Mouse (Mus musculus) cerebellum, adult 2 months (tissue): ENCODE measurements around the gene Stard3nl. TPM values are rescaled to one million over a fixed set of nuclear protein-coding genes. Genes with fewer than 3 reads are reported as not detected.

Source experiments
- DNase-seq, 2 experiments: peaks; one replicate each; pipeline ENCODE4 v3.0.0; 2021
- H3K27ac ChIP-seq: fragments of 200-500 bp; 2 replicates; pipeline ENCODE4 v1.5.1; 2012; ENCODE audit warnings: low read length, control low read depth, inconsistent platforms; ENCODE audit not compliant: insufficient read depth
- H3K27me3 ChIP-seq: fragments of 200-500 bp; 2 replicates; pipeline ENCODE4 v1.6.1; 2012; ENCODE audit warnings: inconsistent platforms, mild to moderate bottlenecking, low read length, moderate library complexity; ENCODE audit not compliant: control insufficient read depth, insufficient read depth
- H3K4me1 ChIP-seq: fragments of 200-500 bp; 2 replicates; pipeline ENCODE4 v1.6.1; 2011; ENCODE audit warnings: low read length; ENCODE audit not compliant: control insufficient read depth, insufficient read depth
- H3K4me3 ChIP-seq: fragments of 200-500 bp; replicated peaks from 2 replicates; pipeline ENCODE3; 2011; ENCODE audit warnings: mild to moderate bottlenecking, low read depth, low read length, control low read depth; ENCODE audit not compliant: insufficient read depth
- CTCF ChIP-seq: fragments of 200-500 bp; IDR thresholded peaks from 2 replicates; pipeline ENCODE4 v1.5.1; 2011; ENCODE audit warnings: low read depth, mild to moderate bottlenecking, control low read depth, low read length, moderate library complexity, borderline replicate concordance; ENCODE audit not compliant: insufficient read depth
- POLR2A ChIP-seq: fragments of 200-500 bp; IDR thresholded peaks from 2 replicates; pipeline ENCODE4 v1.6.1; 2011; ENCODE audit warnings: low read length, control low read depth, borderline replicate concordance; ENCODE audit not compliant: insufficient read depth
- WGBS: fragments of 180-500 bp; shearing (Covaris S2); methylation state at CpG from one replicate; pipeline ENCODE4 v1.1.7; 2018; 5-methylcytosine and 5-hydroxymethylcytosine counted together
- polyA plus RNA-seq: library from polyadenylated mRNA; depleted of rRNA; stranded (reverse); fragments of >200 nt; gene quantifications from 2 replicates; pipeline ENCODE4 v1.2.3, GENCODE M21; 2012

Stard3nl gene
- polyA plus RNA-seq, 1 experiment = 86.2 TPM

DNA sequence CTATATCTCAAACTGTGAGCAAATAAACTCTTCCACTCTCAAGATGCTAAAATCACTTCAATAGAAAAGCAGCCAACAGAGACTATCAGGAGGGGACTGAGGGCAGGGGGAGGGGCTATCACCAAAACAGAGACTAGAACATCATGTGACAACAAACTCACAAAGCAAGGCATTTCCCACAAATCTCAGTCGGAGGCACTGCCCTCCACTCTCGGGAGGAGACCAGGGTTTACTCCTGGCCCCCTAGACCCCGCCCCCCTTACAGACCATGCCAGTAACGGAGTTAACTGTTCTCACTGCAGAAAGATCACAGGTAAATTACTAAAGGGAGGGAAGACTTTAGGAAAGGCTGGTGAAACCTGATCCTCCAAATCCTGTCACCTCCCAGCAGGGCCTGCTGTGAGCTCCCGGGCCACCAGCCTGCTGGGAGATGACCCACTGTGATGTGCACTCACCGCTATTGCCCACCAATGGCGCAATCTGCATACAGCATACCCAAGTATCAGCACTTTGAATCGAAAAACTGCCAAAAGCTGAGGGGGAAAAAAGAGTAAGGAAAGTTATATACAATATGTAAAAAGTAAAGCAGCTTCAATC, 23.4 kb downstream of the Stard3nl start:
- no peaks in the 10 kb centered on the region for H3K27me3 ChIP-seq
- H3K27ac ChIP-seq = no peak overlapping the region
- TF ChIP-seq POLR2A (no peak), CTCF (no peak)
- WGBS = 49% methylated on average over 8 of the region's 8 CpGs
- no peak for DNase-seq
- H3K4me1 ChIP-seq = peaks cover 15% of the 10 kb centered on the region
- H3K4me3 ChIP-seq = no peak overlapping the region

DNA sequence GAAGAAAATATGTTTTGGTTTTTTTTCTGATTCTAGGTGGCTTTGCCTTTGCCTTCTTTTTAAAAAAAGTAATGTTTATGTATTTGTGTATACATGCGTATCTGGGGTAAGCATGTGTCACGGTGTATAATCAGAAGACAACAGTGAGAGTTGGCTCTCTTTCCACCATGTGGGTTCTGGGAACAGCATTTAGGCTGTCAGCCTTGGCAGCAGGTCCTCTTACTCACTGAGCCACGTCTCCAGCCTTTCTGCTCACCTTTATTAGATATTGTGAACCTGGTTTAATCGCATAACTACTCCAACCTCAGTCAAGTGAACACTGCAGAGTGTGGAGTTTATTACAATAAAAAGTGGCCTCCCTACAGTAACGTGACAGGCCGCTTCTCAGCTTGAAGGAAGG, 26.8 kb downstream of the Stard3nl start:
- Histone ChIP-seq H3K27ac (no peak overlapping the region), H3K4me3 (no peak overlapping the region), H3K4me1 (peaks cover 33% of the 10 kb centered on the region), H3K27me3 (no peaks in the 10 kb centered on the region)
- DNase-seq = peak in 1 of 2 experiments; percentile 78
- WGBS = 23% methylated on average over 6 of the region's 6 CpGs
- TF ChIP-seq POLR2A (no peak), CTCF (no peak)

DNA sequence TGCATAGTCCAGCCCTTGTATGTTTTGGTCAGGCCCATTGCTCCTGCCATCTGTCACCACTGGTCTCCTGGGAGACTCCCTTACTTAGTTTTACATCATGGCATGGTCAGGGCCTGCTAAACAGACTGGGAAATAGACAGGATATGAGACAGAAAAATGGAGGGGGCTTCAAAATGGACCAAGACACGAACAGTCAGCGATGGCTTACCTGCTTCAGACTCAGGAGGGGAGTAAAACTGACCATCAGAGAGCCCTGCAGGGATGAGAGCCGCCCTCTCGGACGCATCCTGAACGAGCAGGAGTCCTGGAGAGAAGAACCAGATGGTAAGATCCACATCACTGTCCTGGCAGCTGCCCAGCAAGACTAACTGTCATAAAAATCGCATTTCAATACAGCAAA, 28.1 kb downstream of the Stard3nl start:
- Histone ChIP-seq H3K27ac (peak overlapping the region; percentile 19), H3K4me1 (peaks cover 34% of the 10 kb centered on the region), H3K4me3 (no peak overlapping the region), H3K27me3 (no peaks in the 10 kb centered on the region)
- DNase-seq = peak; percentile 75 to 79
- WGBS = 11% methylated on average over 7 of the region's 7 CpGs
- TF ChIP-seq POLR2A (no peak), CTCF (no peak)

DNA sequence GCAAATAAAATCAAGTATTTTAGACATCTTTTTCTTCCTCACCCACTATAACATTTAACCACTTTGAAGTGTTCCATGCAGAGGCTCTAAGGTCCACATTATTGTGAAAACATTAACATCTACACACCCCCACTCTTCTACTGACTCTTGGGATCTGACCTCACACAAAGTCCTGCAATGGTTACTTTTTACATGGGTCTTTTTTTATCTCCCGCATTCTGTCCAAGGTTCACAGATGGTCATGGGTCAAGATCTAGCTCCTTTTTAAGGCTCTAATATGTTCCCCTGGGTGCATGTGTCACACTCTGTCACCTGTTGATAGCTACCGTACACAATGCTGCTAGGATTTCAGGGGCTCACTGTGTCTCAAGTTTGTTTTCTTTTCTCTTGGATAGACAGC, 28.7 kb downstream of the Stard3nl start:
- Histone ChIP-seq H3K27ac (peak overlapping the region; percentile 24; the same call in 1 of the 2 replicates), H3K4me3 (no peak overlapping the region), H3K27me3 (no peaks in the 10 kb centered on the region), H3K4me1 (peaks cover 39% of the 10 kb centered on the region)
- TF ChIP-seq CTCF = no peak
- TF ChIP-seq POLR2A = no peak
- WGBS = 38% methylated on average over 2 of the region's 2 CpGs
- DNase-seq = no peak

DNA sequence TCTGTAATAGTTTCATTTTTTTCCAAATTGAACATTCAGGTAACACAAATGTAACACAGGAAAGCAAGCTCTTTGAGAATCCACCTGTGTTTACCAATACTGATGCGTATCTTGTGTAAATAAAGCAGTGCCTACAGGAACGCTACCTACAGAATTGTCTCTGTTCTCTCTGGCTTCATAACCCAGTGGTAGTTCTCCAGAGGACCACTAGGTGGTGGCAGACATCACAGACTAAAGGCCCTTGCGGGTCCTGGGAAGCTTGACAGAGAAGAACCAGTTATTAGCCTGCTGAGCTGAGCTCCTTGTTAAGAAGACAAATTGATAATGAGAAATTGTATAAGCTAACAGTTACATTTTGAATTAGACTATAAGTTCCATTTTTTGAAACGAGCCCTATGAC, 30.0 kb downstream of the Stard3nl start:
- Histone ChIP-seq H3K27me3 (no peaks in the 10 kb centered on the region), H3K27ac (no peak overlapping the region), H3K4me3 (no peak overlapping the region), H3K4me1 (peaks cover 36% of the 10 kb centered on the region)
- TF ChIP-seq CTCF (peak; percentile 89), POLR2A (no peak)
- peak; percentile 77 to 80 for DNase-seq
- WGBS = 21% methylated on average over 4 of the region's 4 CpGs

DNA sequence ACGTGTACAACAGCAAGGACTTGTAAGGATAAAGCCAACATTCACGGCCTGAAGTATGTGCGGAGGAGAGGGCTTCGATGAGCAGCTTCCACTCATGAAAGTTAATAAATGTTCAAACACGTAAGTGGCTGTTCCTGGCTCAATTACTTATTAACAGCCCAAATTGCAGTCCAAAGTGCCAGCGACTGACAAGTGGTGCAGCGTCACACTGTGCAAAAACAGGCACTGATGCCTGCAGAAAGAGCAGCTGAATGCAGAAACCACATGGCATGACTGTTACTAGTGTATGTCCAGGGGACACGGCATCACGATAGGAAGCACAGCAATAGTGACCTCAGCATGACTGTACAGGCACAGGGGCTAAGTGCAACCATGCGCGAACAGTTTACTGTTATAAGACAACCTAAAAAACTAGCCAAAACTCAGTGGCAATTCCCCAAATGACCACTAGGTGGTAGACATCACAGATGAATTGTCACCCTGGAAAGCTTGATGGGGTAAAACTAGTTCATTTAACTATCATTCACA, 31.3 kb downstream of the Stard3nl start:
- TF ChIP-seq CTCF = peak; percentile 53
- no peak for TF ChIP-seq POLR2A
- H3K4me1 ChIP-seq = peaks cover 29% of the 10 kb centered on the region
- DNase-seq = peak in 1 of 2 experiments; percentile 59
- no peak overlapping the region for H3K27ac ChIP-seq
- H3K4me3 ChIP-seq = no peak overlapping the region
- no peaks in the 10 kb centered on the region for H3K27me3 ChIP-seq
- 60% methylated on average over 11 of the region's 11 CpGs for WGBS

DNA sequence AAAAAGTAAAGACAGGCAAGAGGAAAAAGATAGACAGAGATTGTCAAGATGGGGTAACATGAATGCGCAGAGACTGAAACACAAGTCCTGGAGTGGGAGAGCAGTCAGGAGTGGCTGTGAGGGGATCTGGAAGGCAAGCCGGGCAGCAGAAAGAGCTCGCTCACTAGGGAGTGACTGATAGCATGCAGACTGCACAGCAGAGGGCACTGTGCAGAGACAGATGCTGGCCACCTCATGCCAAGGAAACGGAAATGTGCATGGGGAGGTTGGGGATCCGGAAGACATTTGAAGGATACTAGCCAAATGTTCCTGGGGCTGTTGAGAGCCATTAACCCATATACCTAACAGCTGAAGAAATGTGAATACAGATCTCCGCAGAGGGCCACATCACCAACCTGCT, 33.2 kb downstream of the Stard3nl start:
- DNase-seq = peak in 1 of 2 experiments; percentile 51
- Histone ChIP-seq H3K27ac (peak overlapping the region; percentile 4; the same call in 1 of the 2 replicates), H3K4me3 (no peak overlapping the region), H3K4me1 (peaks cover 30% of the 10 kb centered on the region), H3K27me3 (no peaks in the 10 kb centered on the region)
- WGBS = 21% methylated on average over 6 of the region's 6 CpGs
- TF ChIP-seq POLR2A (no peak), CTCF (peak; percentile 63)

DNA sequence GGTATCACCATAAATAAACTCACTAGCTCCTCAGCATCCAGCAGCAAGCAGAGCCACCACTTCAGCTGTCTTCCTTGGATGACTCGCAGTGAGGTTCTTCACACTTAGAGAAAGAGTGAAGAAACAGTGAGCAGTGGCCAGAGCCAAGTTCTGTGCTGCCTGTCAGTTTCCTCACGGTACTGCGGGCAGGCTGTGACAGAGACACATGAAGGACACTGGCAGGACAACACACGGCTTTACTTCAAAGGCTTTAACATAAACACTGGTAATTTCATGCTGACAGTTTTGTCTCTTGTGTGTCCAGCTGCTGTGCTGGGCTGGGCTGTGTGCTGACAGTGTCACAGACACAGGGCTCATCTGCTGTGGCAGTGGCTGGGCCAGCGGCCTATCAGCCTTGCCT, 37.6 kb downstream of the Stard3nl start:
- TF ChIP-seq CTCF (no peak), POLR2A (no peak)
- H3K4me3 ChIP-seq = no peak overlapping the region
- no peak overlapping the region for H3K27ac ChIP-seq
- peaks cover 21% of the 10 kb centered on the region for H3K4me1 ChIP-seq
- DNase-seq = no peak
- 39% methylated on average over 5 of the region's 5 CpGs for WGBS
- no peaks in the 10 kb centered on the region for H3K27me3 ChIP-seq
